Mouse (Mus musculus) forebrain, postnatal 0 days (tissue): Measurements from ENCODE around the gene Ccdc78. TPM values are rescaled to one million over a fixed set of nuclear protein-coding genes. Genes with fewer than 3 reads are reported as not detected.

Experiments
- ATAC-seq: fragments of 200-750 bp; cut with Nextera tagmentation; 2 replicates; pipeline ENCODE4 v1.8.0; 2017; ENCODE audit warnings: mild to moderate bottlenecking, moderate library complexity
- DNase-seq: peaks from one replicate; pipeline ENCODE4 v3.0.0-alpha.2; 2015
- H3K27ac ChIP-seq: fragments of 300-500 bp; sonication (generic); 2 replicates; pipeline ENCODE4 v1.5.1; 2014; ENCODE audit warnings: low read depth, mild to moderate bottlenecking, antibody characterized with exemption, low read length, moderate library complexity, mixed read lengths
- H3K27me3 ChIP-seq: fragments of 300-500 bp; sonication (generic); 2 replicates; pipeline ENCODE4 v1.6.1; 2014; ENCODE audit warnings: mild to moderate bottlenecking, low read length, mixed read lengths; ENCODE audit not compliant: insufficient read depth
- H3K36me3 ChIP-seq: fragments of 300-500 bp; sonication (generic); 2 replicates; pipeline ENCODE4 v1.6.1; 2014; ENCODE audit warnings: mild to moderate bottlenecking, moderate library complexity; ENCODE audit not compliant: insufficient read depth
- H3K4me1 ChIP-seq: fragments of 300-500 bp; sonication (generic); 2 replicates; pipeline ENCODE4 v1.6.1; 2014; ENCODE audit warnings: antibody characterized with exemption; ENCODE audit not compliant: insufficient read depth
- H3K4me2 ChIP-seq: fragments of 300-500 bp; sonication (generic); 2 replicates; pipeline ENCODE4 v1.6.1; 2014; ENCODE audit warnings: low read depth, mild to moderate bottlenecking, moderate library complexity
- H3K4me3 ChIP-seq: fragments of 300-500 bp; sonication (generic); 2 replicates; pipeline ENCODE4 v1.5.1; 2014; ENCODE audit warnings: low read depth, low read length, mixed read lengths
- H3K9ac ChIP-seq: fragments of 300-500 bp; sonication (generic); 2 replicates; pipeline ENCODE4 v1.6.1; 2014; ENCODE audit warnings: mild to moderate bottlenecking
- H3K9me3 ChIP-seq: fragments of 300-500 bp; sonication (generic); 2 replicates; pipeline ENCODE4 v1.6.1; 2016; ENCODE audit warnings: low read length
- CTCF ChIP-seq: sonication (generic); IDR thresholded peaks from 2 replicates; pipeline ENCODE4 v1.5.1; 2016; ENCODE audit warnings: antibody characterized with exemption, control low read depth, low read depth
- WGBS: fragments of 180-500 bp; shearing (Covaris S2); extraction: QIAGEN DNeasy Blood & Tissue Kit; methylation state at CpG from one replicate; pipeline ENCODE4 v1.1.7; 2014; 5-methylcytosine and 5-hydroxymethylcytosine counted together
- microRNA-seq, 2 experiments: library from miRNA; unstranded; fragments of <30 nt; microRNA quantifications; one replicate each; pipeline ENCODE4; 2016
- polyA plus RNA-seq: library from polyadenylated mRNA; unstranded; fragments of >200 nt; fragmentation: Nextera tagmentation; extraction: Ambion mirVana; gene quantifications from 2 replicates; pipeline ENCODE4 v1.2.1, GENCODE M21; 2015
- total RNA-seq: library from RNA; depleted of rRNA; stranded (reverse); fragments of >200 nt; gene quantifications from 2 replicates; pipeline ENCODE4 v1.2.3, GENCODE M21; 2014; rRNA removed

Ccdc78 gene
- total and polyA plus RNA-seq, 2 experiments from 2014 or later: 0.36 TPM; not detected in 1

- ATAC-seq: peak; percentile 0; the same call in 1 of the 2 replicates
- Histone ChIP-seq H3K9me3 (no peaks in the 10 kb centered on the region), H3K36me3 (peaks cover 29% of the 10 kb centered on the region), H3K27me3 (no peaks in the 10 kb centered on the region), H3K27ac (peak overlapping the region; percentile 84), H3K4me3 (peak overlapping the region; percentile 61), H3K9ac (peak overlapping the region; percentile 77), H3K4me2 (peak overlapping the region; percentile 89), H3K4me1 (peaks cover 33% of the 10 kb centered on the region)
- WGBS: 24% methylated on average over 21 of the region's 23 CpGs
- TF ChIP-seq CTCF: no peak
- DNase-seq: no peak
Observed at GRCm38 (mm10) chr17:25836397-25837075, 50.2 kb downstream of the Ccdc78 start.

GRCm38 (mm10) chr17:25837076-25837410 is 50.7 kb downstream of the Ccdc78 start, which contains the start of gene Rhbdl1:
Gene Rhbdl1, minus strand, starts transcription at chr17:25837295.
- Histone ChIP-seq H3K9ac (peak within 1 kb of the TSS; percentile 77), H3K27ac (peak within 1 kb of the TSS; percentile 84), H3K36me3 (peaks cover 34% of the 10 kb centered on the region), H3K9me3 (no peaks in the 10 kb centered on the region), H3K4me3 (peak within 1 kb of the TSS; percentile 61), H3K27me3 (no peaks in the 10 kb centered on the region), H3K4me2 (peak within 1 kb of the TSS; percentile 89), H3K4me1 (peaks cover 28% of the 10 kb centered on the region)
- WGBS: 2% methylated on average over 26 of the region's 29 CpGs
- TF ChIP-seq CTCF: no peak
- ATAC-seq (peak; percentile 73), DNase-seq (peak; percentile 94)

- Histone ChIP-seq H3K36me3 (peaks cover 38% of the 10 kb centered on the region), H3K4me1 (peaks cover 27% of the 10 kb centered on the region), H3K27ac (peak overlapping the region; percentile 84), H3K9ac (peak overlapping the region; percentile 77; the same call in 1 of the 2 replicates), H3K4me2 (peak overlapping the region; percentile 89), H3K27me3 (no peaks in the 10 kb centered on the region), H3K4me3 (no peak overlapping the region), H3K9me3 (no peaks in the 10 kb centered on the region)
- TF ChIP-seq CTCF: no peak
- DNase-seq: no peak
- 15% methylated on average over 3 of the region's 3 CpGs for WGBS
- no peak for ATAC-seq
Observed at GRCm38 (mm10) chr17:25837533-25837932, 51.2 kb downstream of the Ccdc78 start.

GRCm38 (mm10) chr17:25838904-25839303 is 52.5 kb downstream of the Ccdc78 start:
- no peak for ATAC-seq
- H3K4me1 ChIP-seq: peaks cover 33% of the 10 kb centered on the region
- no peak overlapping the region for H3K4me2 ChIP-seq
- WGBS: 89% methylated on average over 4 of the region's 4 CpGs
- TF ChIP-seq CTCF: no peak
- H3K36me3 ChIP-seq: peaks cover 38% of the 10 kb centered on the region
- no peak for DNase-seq
- no peaks in the 10 kb centered on the region for H3K9me3 ChIP-seq
- no peak overlapping the region for H3K4me3 ChIP-seq
- no peak overlapping the region for H3K9ac ChIP-seq
- no peaks in the 10 kb centered on the region for H3K27me3 ChIP-seq
- H3K27ac ChIP-seq: no peak overlapping the region

- no peak for ATAC-seq
- no peak overlapping the region for H3K27ac ChIP-seq
- H3K9me3 ChIP-seq: no peaks in the 10 kb centered on the region
- no peak for DNase-seq
- TF ChIP-seq CTCF: no peak
- no peaks in the 10 kb centered on the region for H3K27me3 ChIP-seq
- peaks cover 38% of the 10 kb centered on the region for H3K36me3 ChIP-seq
- 90% methylated on average over 14 of the region's 14 CpGs for WGBS
- H3K4me2 ChIP-seq: no peak overlapping the region
- H3K4me3 ChIP-seq: no peak overlapping the region
- H3K4me1 ChIP-seq: peaks cover 29% of the 10 kb centered on the region
- H3K9ac ChIP-seq: no peak overlapping the region
Observed at GRCm38 (mm10) chr17:25839455-25840235, 53.3 kb downstream of the Ccdc78 start.

Small RNA genes within 50 kb of the gene (microRNA-seq; reads per million reads assigned to microRNA genes)
- 0 reads per million in 2 experiments for gene Gm25083
- 0.39 to 0.49 reads per million in 2 experiments for gene Mir3082
- 0 to 0.24 reads per million in 2 experiments for gene Mir6966

Other genes starting within 250 kb of the Ccdc78 start
- gene Sox8, start 215.9 kb upstream of the Ccdc78 start, total RNA-seq: 26.6 and 27.4 TPM in 2 replicates
- gene Sox8, start 215.9 kb upstream of the Ccdc78 start, polyA plus RNA-seq: 20.8 and 22.6 TPM in 2 replicates
- 21.5 and 28.1 TPM in 2 replicates for gene Lmf1, start 207.5 kb upstream of the Ccdc78 start, total RNA-seq
- gene Lmf1, start 207.5 kb upstream of the Ccdc78 start, polyA plus RNA-seq: 13.9 and 17.8 TPM in 2 replicates
- 8.2 and 23.2 TPM in 2 replicates for gene Gng13, start 69.4 kb upstream of the Ccdc78 start, total RNA-seq
- gene Gng13, start 69.4 kb upstream of the Ccdc78 start, polyA plus RNA-seq: 17.0 and 24.5 TPM in 2 replicates
- 2.2 and 3.7 TPM in 2 replicates for gene Chtf18, start 59.2 kb upstream of the Ccdc78 start, total RNA-seq
- 2.3 and 3.3 TPM in 2 replicates for gene Chtf18, start 59.2 kb upstream of the Ccdc78 start, polyA plus RNA-seq
- 6.5 and 8.0 TPM in 2 replicates for gene Rpusd1, start 58.9 kb upstream of the Ccdc78 start, total RNA-seq
- 30.0 and 30.7 TPM in 2 replicates for gene Rpusd1, start 58.9 kb upstream of the Ccdc78 start, polyA plus RNA-seq
- 0.10 TPM in 1 of 2 replicates, not detected in the other for gene Mslnl, start 50.5 kb upstream of the Ccdc78 start, total RNA-seq
- gene Mslnl, start 50.5 kb upstream of the Ccdc78 start, polyA plus RNA-seq: not detected in 2 replicates
- gene Msln, start 32.2 kb upstream of the Ccdc78 start, total RNA-seq: 2.1 and 4.0 TPM in 2 replicates
- 0.97 and 1.3 TPM in 2 replicates for gene Msln, start 32.2 kb upstream of the Ccdc78 start, polyA plus RNA-seq
- 31.0 and 35.0 TPM in 2 replicates for gene Narfl, start 12.8 kb upstream of the Ccdc78 start, total RNA-seq
- 30.4 and 30.8 TPM in 2 replicates for gene Narfl, start 12.8 kb upstream of the Ccdc78 start, polyA plus RNA-seq
- 118 and 141 TPM in 2 replicates for gene Haghl, start 907 bp upstream of the Ccdc78 start, total RNA-seq
- gene Haghl, start 907 bp upstream of the Ccdc78 start, polyA plus RNA-seq: 139 and 154 TPM in 2 replicates
- gene Fam173a, start 6.3 kb downstream of the Ccdc78 start, total RNA-seq: 82.5 and 84.2 TPM in 2 replicates
- gene Fam173a, start 6.3 kb downstream of the Ccdc78 start, polyA plus RNA-seq: 76.0 and 78.3 TPM in 2 replicates
- gene AC134908.4, start 9.1 kb downstream of the Ccdc78 start, total RNA-seq: 0.31 TPM in 1 of 2 replicates, not detected in the other
- 1.1 TPM in 1 of 2 replicates, not detected in the other for gene AC134908.4, start 9.1 kb downstream of the Ccdc78 start, polyA plus RNA-seq
- gene Metrn, start 10.6 kb downstream of the Ccdc78 start, total RNA-seq: 136 and 148 TPM in 2 replicates
- 56.9 and 59.3 TPM in 2 replicates for gene Metrn, start 10.6 kb downstream of the Ccdc78 start, polyA plus RNA-seq
- gene Fbxl16, start 22.5 kb downstream of the Ccdc78 start, total RNA-seq: 97.6 and 133 TPM in 2 replicates
- 27.1 and 58.7 TPM in 2 replicates for gene Fbxl16, start 22.5 kb downstream of the Ccdc78 start, polyA plus RNA-seq
- gene Wdr24, start 37.0 kb downstream of the Ccdc78 start, total RNA-seq: 36.5 and 37.5 TPM in 2 replicates
- gene Wdr24, start 37.0 kb downstream of the Ccdc78 start, polyA plus RNA-seq: 23.2 and 24.5 TPM in 2 replicates
- gene Jmjd8, start 42.3 kb downstream of the Ccdc78 start, total RNA-seq: 44.3 and 52.2 TPM in 2 replicates
- gene Jmjd8, start 42.3 kb downstream of the Ccdc78 start, polyA plus RNA-seq: 46.7 and 49.5 TPM in 2 replicates
- 237 and 238 TPM in 2 replicates for gene Stub1, start 46.8 kb downstream of the Ccdc78 start, total RNA-seq
- 314 and 324 TPM in 2 replicates for gene Stub1, start 46.8 kb downstream of the Ccdc78 start, polyA plus RNA-seq
- gene Rhbdl1, start 50.7 kb downstream of the Ccdc78 start, total RNA-seq: 85.4 and 90.7 TPM in 2 replicates
- gene Rhbdl1, start 50.7 kb downstream of the Ccdc78 start, polyA plus RNA-seq: 77.6 and 83.3 TPM in 2 replicates
- gene Gm20683, start 55.2 kb downstream of the Ccdc78 start, total RNA-seq: 23.2 and 23.8 TPM in 2 replicates
- 9.2 and 12.3 TPM in 2 replicates for gene Gm20683, start 55.2 kb downstream of the Ccdc78 start, polyA plus RNA-seq
- 35.4 and 53.1 TPM in 2 replicates for gene Rhot2, start 58.3 kb downstream of the Ccdc78 start, total RNA-seq
- 8.1 and 11.3 TPM in 2 replicates for gene Rhot2, start 58.3 kb downstream of the Ccdc78 start, polyA plus RNA-seq
- gene Wdr90, start 74.9 kb downstream of the Ccdc78 start, total RNA-seq: 29.8 and 40.2 TPM in 2 replicates
- gene Wdr90, start 74.9 kb downstream of the Ccdc78 start, polyA plus RNA-seq: 8.0 and 13.2 TPM in 2 replicates
- 10.3 and 16.5 TPM in 2 replicates for gene Mcrip2, start 82.2 kb downstream of the Ccdc78 start, total RNA-seq
- gene Mcrip2, start 82.2 kb downstream of the Ccdc78 start, polyA plus RNA-seq: 32.5 and 37.1 TPM in 2 replicates
- 37.0 and 41.7 TPM in 2 replicates for gene Mettl26, start 88.5 kb downstream of the Ccdc78 start, total RNA-seq
- gene Mettl26, start 88.5 kb downstream of the Ccdc78 start, polyA plus RNA-seq: 43.1 and 62.2 TPM in 2 replicates
- gene Wfikkn1, start 94.3 kb downstream of the Ccdc78 start, total RNA-seq: 0.23 and 1.5 TPM in 2 replicates
- 0.28 and 0.29 TPM in 2 replicates for gene Wfikkn1, start 94.3 kb downstream of the Ccdc78 start, polyA plus RNA-seq
- gene Rab40c, start 133.1 kb downstream of the Ccdc78 start, total RNA-seq: 30.9 and 31.4 TPM in 2 replicates
- 40.3 and 46.1 TPM in 2 replicates for gene Rab40c, start 133.1 kb downstream of the Ccdc78 start, polyA plus RNA-seq
- gene Pigq, start 158.4 kb downstream of the Ccdc78 start, total RNA-seq: 42.2 and 50.6 TPM in 2 replicates
- gene Pigq, start 158.4 kb downstream of the Ccdc78 start, polyA plus RNA-seq: 58.1 and 63.7 TPM in 2 replicates
- gene Nhlrc4, start 158.4 kb downstream of the Ccdc78 start, total RNA-seq: not detected in 2 replicates
- gene Nhlrc4, start 158.4 kb downstream of the Ccdc78 start, polyA plus RNA-seq: 0.44 TPM in 1 of 2 replicates, not detected in the other
- gene A930017K11Rik, start 166.0 kb downstream of the Ccdc78 start, total RNA-seq: 0.10 TPM in 1 of 2 replicates, not detected in the other
- 0.07 TPM in 1 of 2 replicates, not detected in the other for gene A930017K11Rik, start 166.0 kb downstream of the Ccdc78 start, polyA plus RNA-seq
- gene Capn15, start 199.2 kb downstream of the Ccdc78 start, total RNA-seq: 24.7 and 24.9 TPM in 2 replicates
- gene Capn15, start 199.2 kb downstream of the Ccdc78 start, polyA plus RNA-seq: 11.4 and 15.2 TPM in 2 replicates